Mouse (Mus musculus) left cerebral cortex, postnatal 25 days (tissue): ENCODE data around the gene Evpl. TPM values are rescaled to one million over a fixed set of nuclear protein-coding genes. Genes with fewer than 3 reads are reported as not detected.

Experiments
- DNase-seq, 2 experiments: peaks; one replicate each; pipeline ENCODE4 v3.0.0; 2022; ENCODE audit warnings: low spot score in 2 of 2, mixed read lengths in 1 of 2
- intact Hi-C: fragments of 180-260 bp; cut with DNase I; formaldehyde crosslinking; loops from one replicate; pipeline ENCODE4 v1.15.1; 2025
- total RNA-seq, 2 experiments: library from RNA; stranded (reverse); gene quantifications; 2 replicates each; pipeline ENCODE4 v1.2.3; 2021

The Evpl gene
- total RNA-seq, 2 experiments from 2014 or later = 0.92 to 1.1 TPM

GRCm38 (mm10) chr11:116255982-116256675 is 18.3 kb upstream of the Evpl start:
- intact Hi-C loops = no loop called here
- peak in 1 of 2 experiments; percentile 43 for DNase-seq

- DNase-seq = no peak
- intact Hi-C loops = no loop called here
Observed at GRCm38 (mm10) chr11:116255090-116255981, 17.5 kb upstream of the Evpl start.

GRCm38 (mm10) chr11:116254627-116255026 is 16.8 kb upstream of the Evpl start:
- peak in 1 of 2 experiments; percentile 12 for DNase-seq
- intact Hi-C loops = no loop called here

GRCm38 (mm10) chr11:116253076-116253600 is 15.3 kb upstream of the Evpl start:
- DNase-seq = no peak
- intact Hi-C loops = no loop called here

- DNase-seq = no peak
- intact Hi-C loops = no loop called here
Observed at GRCm38 (mm10) chr11:116250898-116251297, 13.0 kb upstream of the Evpl start.

- intact Hi-C loops = no loop called here
- no peak for DNase-seq
Observed at GRCm38 (mm10) chr11:116247502-116248222, 9.8 kb upstream of the Evpl start.

- intact Hi-C loops = no loop called here
- no peak for DNase-seq
Observed at GRCm38 (mm10) chr11:116245616-116246015, 7.7 kb upstream of the Evpl start.

- intact Hi-C loops = no loop called here
Observed at GRCm38 (mm10) chr11:116244580-116244979, 6.7 kb upstream of the Evpl start.

GRCm38 (mm10) chr11:116241744-116242235 is 3.9 kb upstream of the Evpl start:
- intact Hi-C loops = no loop called here
- DNase-seq = no peak

More at GRCm38 (mm10) chr11:116244580-116244979, 6.7 kb upstream of the Evpl start:
- no peak for DNase-seq

GRCm38 (mm10) chr11:116239797-116240196 is 1.9 kb upstream of the Evpl start:
- intact Hi-C loops = no loop called here
- DNase-seq = no peak

- intact Hi-C loops = no loop called here
- DNase-seq = no peak
Observed at GRCm38 (mm10) chr11:116234901-116235300, 3.0 kb downstream of the Evpl start.

- no peak for DNase-seq
- intact Hi-C loops = no loop called here
Observed at GRCm38 (mm10) chr11:116232427-116232826, 5.5 kb downstream of the Evpl start.

- DNase-seq = no peak
- intact Hi-C loops = loop anchor here (5.0 to 10.0 kb wide), 2 partner anchors 216 to 234 kb away; no protein-coding TSS in a partner anchor
Observed at GRCm38 (mm10) chr11:116228699-116229098, 9.2 kb downstream of the Evpl start.

GRCm38 (mm10) chr11:116226414-116226813 is 11.5 kb downstream of the Evpl start:
- intact Hi-C loops = loop anchor here (2.0 to 10.0 kb wide), 3 partner anchors 68 to 236 kb away; no protein-coding TSS in a partner anchor
- peak; percentile 69 to 71 for DNase-seq

- intact Hi-C loops = loop anchor here (10.0 kb wide), 1 partner anchor 222 kb away; no protein-coding TSS in a partner anchor
- no peak for DNase-seq
Observed at GRCm38 (mm10) chr11:116222740-116223059, 15.2 kb downstream of the Evpl start.

- no peak for DNase-seq
- intact Hi-C loops = loop anchor here (10.0 kb wide), 1 partner anchor 223 kb away; no protein-coding TSS in a partner anchor
Observed at GRCm38 (mm10) chr11:116221931-116222739, 15.7 kb downstream of the Evpl start.

GRCm38 (mm10) chr11:116219885-116220284 is 18.0 kb downstream of the Evpl start:
- intact Hi-C loops = loop anchor here (10.0 kb wide), 1 partner anchor 225 kb away; no protein-coding TSS in a partner anchor
- peak in 1 of 2 experiments; percentile 35 for DNase-seq

- intact Hi-C loops = no loop called here
- DNase-seq = peak; percentile 74 to 92
Observed at GRCm38 (mm10) chr11:116218737-116219400, 19.0 kb downstream of the Evpl start.
